Mouse (Mus musculus) limb, embryonic 12.5 days (tissue): ENCODE measurements at regions not wholly inside any gene's neighbourhood (a gene's known extent, or its start where the extent isn't known, plus 50 kb on each side); places are given as distances from the start of the nearest gene placed in this dataset.

ENCODE experiments used
- ATAC-seq: fragments of 200-750 bp; cut with Nextera tagmentation; 2 replicates; pipeline ENCODE4 v1.8.0; 2017; ENCODE audit warnings: low read depth, moderate TSS enrichment; ENCODE audit not compliant: insufficient number of reproducible peaks, insufficient read depth, low FRiP score, low TSS enrichment
- H3K27ac ChIP-seq: fragments of 300-500 bp; sonication (generic); 2 replicates; pipeline ENCODE4 v1.5.1; 2016; ENCODE audit warnings: mild to moderate bottlenecking, moderate library complexity
- H3K27me3 ChIP-seq: fragments of 300-500 bp; sonication (generic); 2 replicates; pipeline ENCODE4 v1.6.1; 2016; ENCODE audit warnings: mild to moderate bottlenecking, moderate library complexity
- H3K36me3 ChIP-seq: fragments of 300-500 bp; sonication (generic); 2 replicates; pipeline ENCODE4 v1.6.1; 2016; ENCODE audit warnings: mild to moderate bottlenecking, moderate library complexity
- H3K4me1 ChIP-seq: fragments of 300-500 bp; sonication (generic); replicated peaks from 2 replicates; pipeline ENCODE4 v1.6.1; 2016
- H3K4me2 ChIP-seq: fragments of 300-500 bp; sonication (generic); 2 replicates; pipeline ENCODE4 v1.6.1; 2016; ENCODE audit warnings: mild to moderate bottlenecking, moderate library complexity
- H3K4me3 ChIP-seq: fragments of 300-500 bp; sonication (generic); replicated peaks from 2 replicates; pipeline ENCODE4 v1.5.1; 2016; ENCODE audit warnings: mild to moderate bottlenecking
- H3K9ac ChIP-seq: fragments of 300-500 bp; sonication (generic); replicated peaks from 2 replicates; pipeline ENCODE4 v1.6.1; 2016; ENCODE audit warnings: mild to moderate bottlenecking, moderate library complexity
- H3K9me3 ChIP-seq: fragments of 300-500 bp; sonication (generic); 2 replicates; pipeline ENCODE4 v1.6.1; 2016; ENCODE audit warnings: mild to moderate bottlenecking, moderate library complexity
- WGBS: fragments of 180-500 bp; shearing (Covaris S2); methylation state at CpG from one replicate; pipeline ENCODE4 v1.1.7; 2016; 5-methylcytosine and 5-hydroxymethylcytosine counted together

- no peak for ATAC-seq
- no peak overlapping the region for H3K4me2 ChIP-seq
- H3K27me3 ChIP-seq = peaks cover 32% of the 10 kb centered on the region
- H3K27ac ChIP-seq = no peak overlapping the region
- no peaks in the 10 kb centered on the region for H3K36me3 ChIP-seq
- 34% methylated on average over 7 of the region's 7 CpGs for WGBS
- no peak overlapping the region for H3K9ac ChIP-seq
- no peak overlapping the region for H3K4me3 ChIP-seq
- no peaks in the 10 kb centered on the region for H3K9me3 ChIP-seq
- H3K4me1 ChIP-seq = peaks cover 31% of the 10 kb centered on the region
Observed at GRCm38 (mm10) chr9:47400117-47400823, 129.7 kb upstream of the Cadm1 start.

GRCm38 (mm10) chr9:47401511-47401910 lies 128.5 kb upstream of the Cadm1 start:
- H3K9ac ChIP-seq = no peak overlapping the region
- no peak overlapping the region for H3K4me2 ChIP-seq
- peaks cover 38% of the 10 kb centered on the region for H3K27me3 ChIP-seq
- no peaks in the 10 kb centered on the region for H3K9me3 ChIP-seq
- no peaks in the 10 kb centered on the region for H3K36me3 ChIP-seq
- ATAC-seq = no peak
- no peak overlapping the region for H3K27ac ChIP-seq
- WGBS = 84% methylated on average over 11 of the region's 11 CpGs
- H3K4me3 ChIP-seq = no peak overlapping the region
- H3K4me1 ChIP-seq = peaks cover 41% of the 10 kb centered on the region

- Histone ChIP-seq H3K9ac (no peak overlapping the region), H3K27me3 (peaks cover 40% of the 10 kb centered on the region), H3K4me1 (peaks cover 58% of the 10 kb centered on the region), H3K9me3 (no peaks in the 10 kb centered on the region), H3K4me3 (no peak overlapping the region), H3K27ac (no peak overlapping the region), H3K4me2 (no peak overlapping the region), H3K36me3 (no peaks in the 10 kb centered on the region)
- no peak for ATAC-seq
- WGBS = 62% methylated on average over 11 of the region's 11 CpGs
Observed at GRCm38 (mm10) chr9:47403317-47403716, 126.7 kb upstream of the Cadm1 start.

DNA sequence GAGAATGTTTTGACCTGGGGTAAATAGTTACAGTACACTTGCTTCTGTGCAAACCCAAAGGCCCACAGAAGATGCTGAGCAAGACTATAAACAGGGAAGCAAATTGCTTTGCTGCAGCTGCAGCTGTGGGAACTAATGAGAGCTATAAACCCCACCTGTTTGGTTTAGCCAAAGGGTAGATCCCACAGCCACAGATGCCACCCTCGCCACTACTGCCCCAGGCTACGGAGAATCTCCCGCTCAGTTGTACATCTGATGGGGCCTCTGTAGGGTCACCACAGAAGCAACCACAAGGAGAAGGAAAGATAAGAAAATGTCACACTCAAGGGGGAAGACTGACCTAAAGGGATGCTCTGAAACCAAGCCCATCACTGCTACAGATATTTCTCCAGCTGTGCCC lies 125.2 kb upstream of the Cadm1 start:
- Histone ChIP-seq H3K4me3 (no peak overlapping the region), H3K36me3 (no peaks in the 10 kb centered on the region), H3K9me3 (no peaks in the 10 kb centered on the region), H3K9ac (no peak overlapping the region), H3K27me3 (peaks cover 49% of the 10 kb centered on the region), H3K4me1 (peaks cover 51% of the 10 kb centered on the region), H3K4me2 (no peak overlapping the region; the same call in 1 of the 2 replicates), H3K27ac (no peak overlapping the region)
- WGBS = 11% methylated on average over 3 of the region's 3 CpGs
- no peak for ATAC-seq

GRCm38 (mm10) chr9:47405547-47405946 lies 124.4 kb upstream of the Cadm1 start:
- peaks cover 49% of the 10 kb centered on the region for H3K4me1 ChIP-seq
- H3K27me3 ChIP-seq = peaks cover 50% of the 10 kb centered on the region
- WGBS = 37% methylated on average over 4 of the region's 4 CpGs

GRCm38 (mm10) chr9:47407007-47407670 lies 122.8 kb upstream of the Cadm1 start:
- Histone ChIP-seq H3K4me1 (peaks cover 54% of the 10 kb centered on the region), H3K4me2 (no peak overlapping the region; the same call in 1 of the 2 replicates), H3K27ac (no peak overlapping the region), H3K9ac (no peak overlapping the region), H3K36me3 (no peaks in the 10 kb centered on the region), H3K4me3 (no peak overlapping the region), H3K27me3 (peaks cover 52% of the 10 kb centered on the region), H3K9me3 (no peaks in the 10 kb centered on the region)
- peak; percentile 65; the same call in 1 of the 2 replicates for ATAC-seq
- WGBS = 21% methylated on average over 7 of the region's 7 CpGs

More at GRCm38 (mm10) chr9:47405547-47405946, 124.4 kb upstream of the Cadm1 start:
- ATAC-seq = no peak
- Histone ChIP-seq H3K4me2 (no peak overlapping the region), H3K9me3 (no peaks in the 10 kb centered on the region), H3K27ac (no peak overlapping the region), H3K4me3 (no peak overlapping the region), H3K36me3 (no peaks in the 10 kb centered on the region), H3K9ac (no peak overlapping the region)

- no peak overlapping the region for H3K4me2 ChIP-seq
- 23% methylated on average over 4 of the region's 4 CpGs for WGBS
- H3K36me3 ChIP-seq = no peaks in the 10 kb centered on the region
- H3K9ac ChIP-seq = no peak overlapping the region
- H3K27ac ChIP-seq = no peak overlapping the region
- ATAC-seq = no peak
- no peak overlapping the region for H3K4me3 ChIP-seq
- peaks cover 48% of the 10 kb centered on the region for H3K27me3 ChIP-seq
- peaks cover 61% of the 10 kb centered on the region for H3K4me1 ChIP-seq
- H3K9me3 ChIP-seq = no peaks in the 10 kb centered on the region
Observed at GRCm38 (mm10) chr9:47408061-47408460, 121.9 kb upstream of the Cadm1 start.

DNA sequence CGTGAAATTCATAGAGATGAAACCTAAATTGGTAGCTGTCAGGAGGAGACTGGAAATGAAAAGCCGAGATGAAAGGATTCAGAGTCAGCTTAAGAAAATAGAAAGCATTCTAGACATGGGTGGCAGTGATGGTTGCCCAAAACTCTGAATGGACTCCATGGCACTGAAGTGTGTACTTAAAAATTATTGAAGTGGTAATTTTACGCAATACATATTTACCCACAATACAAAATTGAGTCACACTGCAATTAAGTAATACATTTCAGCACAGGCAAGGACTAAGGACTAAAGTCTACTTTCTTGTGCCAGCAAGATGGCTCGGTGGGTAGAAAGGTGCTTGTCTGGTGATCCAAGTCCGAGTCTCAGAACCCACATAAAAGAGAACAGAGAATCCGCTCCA lies 120.4 kb upstream of the Cadm1 start:
- no peaks in the 10 kb centered on the region for H3K9me3 ChIP-seq
- no peak overlapping the region for H3K4me3 ChIP-seq
- H3K4me2 ChIP-seq = no peak overlapping the region
- ATAC-seq = no peak
- H3K4me1 ChIP-seq = peaks cover 47% of the 10 kb centered on the region
- H3K27ac ChIP-seq = no peak overlapping the region
- peaks cover 37% of the 10 kb centered on the region for H3K27me3 ChIP-seq
- WGBS = 76% methylated on average over 6 of the region's 6 CpGs
- no peak overlapping the region for H3K9ac ChIP-seq
- H3K36me3 ChIP-seq = no peaks in the 10 kb centered on the region

- Histone ChIP-seq H3K4me1 (peaks cover 20% of the 10 kb centered on the region), H3K4me3 (no peak overlapping the region), H3K9me3 (no peaks in the 10 kb centered on the region), H3K9ac (no peak overlapping the region), H3K27ac (no peak overlapping the region), H3K4me2 (no peak overlapping the region), H3K27me3 (peaks cover 34% of the 10 kb centered on the region), H3K36me3 (no peaks in the 10 kb centered on the region)
- WGBS = 16% methylated on average over 2 of the region's 2 CpGs
- no peak for ATAC-seq
Observed at GRCm38 (mm10) chr9:47412786-47413185, 117.2 kb upstream of the Cadm1 start.

DNA sequence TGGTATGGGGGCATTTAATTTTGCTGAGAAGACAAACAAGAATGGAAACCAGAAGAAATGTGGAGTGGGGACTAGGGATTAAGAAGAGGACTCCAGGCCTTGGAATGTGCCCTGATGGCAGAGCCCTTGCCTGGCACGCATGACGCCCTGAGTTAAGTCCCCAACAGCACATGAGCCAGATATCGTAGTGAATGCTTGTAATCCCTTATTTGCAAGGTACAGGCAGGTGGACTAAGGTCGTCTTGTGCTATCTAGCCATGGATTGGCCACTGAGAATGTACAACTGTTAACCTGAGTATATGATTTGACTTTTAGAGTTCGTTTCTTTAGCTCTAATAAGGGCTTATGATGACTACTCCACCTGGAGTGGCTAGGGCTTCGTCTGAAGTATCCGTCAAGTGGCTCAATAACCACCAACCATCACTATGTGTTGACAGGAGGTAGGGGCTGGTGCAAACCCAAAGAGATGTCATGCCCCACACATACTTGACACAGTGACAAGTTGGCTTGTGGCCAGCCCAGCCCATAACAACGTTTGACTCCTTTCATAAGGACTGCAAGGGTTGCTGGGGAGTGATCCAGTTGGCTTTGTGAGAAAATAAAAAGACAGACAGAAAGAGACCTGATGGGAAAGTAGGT lies 115.5 kb upstream of the Cadm1 start:
- H3K36me3 ChIP-seq = no peaks in the 10 kb centered on the region
- ATAC-seq = no peak
- H3K9ac ChIP-seq = no peak overlapping the region
- H3K9me3 ChIP-seq = no peaks in the 10 kb centered on the region
- no peak overlapping the region for H3K4me3 ChIP-seq
- H3K4me2 ChIP-seq = no peak overlapping the region
- H3K27me3 ChIP-seq = peaks cover 26% of the 10 kb centered on the region
- no peak overlapping the region for H3K27ac ChIP-seq
- H3K4me1 ChIP-seq = peaks cover 22% of the 10 kb centered on the region; the same call in 1 of the 2 replicates
- 82% methylated on average over 8 of the region's 8 CpGs for WGBS

DNA sequence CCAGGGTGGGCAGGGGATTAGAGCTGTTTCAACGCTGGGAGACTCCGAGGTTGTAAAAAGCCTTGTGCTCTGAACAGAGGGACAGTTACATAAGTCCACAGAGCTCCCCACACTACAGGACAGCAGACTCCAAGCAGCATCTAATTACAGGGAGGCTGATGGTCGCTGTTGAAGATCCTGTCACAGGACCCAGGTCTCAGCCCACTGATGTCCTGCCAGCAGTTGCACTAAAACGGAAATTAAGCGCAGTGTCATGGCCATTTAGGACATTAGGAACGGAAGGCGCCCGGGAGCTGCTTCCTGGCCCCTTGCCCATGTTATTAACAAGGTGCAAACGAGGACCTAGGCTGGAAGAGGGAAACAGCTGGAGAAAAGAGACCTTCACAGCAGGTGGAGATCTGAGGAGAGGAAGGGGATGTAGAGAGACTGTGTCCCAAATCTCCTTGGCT lies 107.8 kb upstream of the Cadm1 start:
- peaks cover 32% of the 10 kb centered on the region for H3K4me1 ChIP-seq
- no peaks in the 10 kb centered on the region for H3K9me3 ChIP-seq
- H3K27ac ChIP-seq = no peak overlapping the region
- 0 out of 2 replicates have a peak, but pooled peaks cover 12% of the 10 kb centered on the region for H3K27me3 ChIP-seq
- no peak overlapping the region for H3K9ac ChIP-seq
- WGBS = 5% methylated on average over 9 of the region's 9 CpGs
- H3K4me3 ChIP-seq = no peak overlapping the region
- no peak for ATAC-seq
- no peaks in the 10 kb centered on the region for H3K36me3 ChIP-seq
- H3K4me2 ChIP-seq = peak overlapping the region; percentile 32
